Mouse (Mus musculus) ES-E14 (cell line): ENCODE data around the gene Lemd1. TPM values are rescaled to one million over a fixed set of nuclear protein-coding genes. Genes with fewer than 3 reads are reported as not detected.

Source experiments
- DNase-seq: peaks from one replicate; pipeline ENCODE4 v3.0.0-alpha.2; 2013; ENCODE audit warnings: low read depth, low spot score
- H3K27ac ChIP-seq: 2 replicates; pipeline ENCODE4 v1.5.1; 2012; ENCODE audit warnings: low read depth, mild to moderate bottlenecking, low read length, moderate library complexity, mixed read lengths; ENCODE audit not compliant: poor library complexity, insufficient read depth, severe bottlenecking
- H3K36me3 ChIP-seq: 2 replicates; pipeline ENCODE4 v1.6.1; 2012; ENCODE audit warnings: mild to moderate bottlenecking, low read length, moderate library complexity, mixed read lengths; ENCODE audit not compliant: control insufficient read depth, poor library complexity, insufficient read depth, severe bottlenecking
- H3K4me1 ChIP-seq, 2 experiments: fragments of 150-350 bp in 1 of 2; sonication (generic) in 1 of 2; 2 replicates each; pipeline ENCODE4 v1.6.1; 2012; ENCODE audit warnings: low read length in 2 of 2, mild to moderate bottlenecking in 1 of 2, mixed read lengths in 1 of 2; ENCODE audit not compliant: control insufficient read depth in 2 of 2, insufficient read depth in 2 of 2, poor library complexity in 1 of 2
- H3K4me3 ChIP-seq, 2 experiments: fragments of 150-350 bp in 1 of 2; sonication (generic) in 1 of 2; 2 replicates each; pipeline ENCODE4 v1.5.1; 2012; ENCODE audit warnings: low read length in 2 of 2, low read depth in 1 of 2, mild to moderate bottlenecking in 1 of 2, mixed read lengths in 1 of 2; ENCODE audit not compliant: insufficient read depth in 1 of 2, poor library complexity in 1 of 2, severe bottlenecking in 1 of 2
- H3K9ac ChIP-seq: 2 replicates; pipeline ENCODE4 v1.6.1; 2012; ENCODE audit warnings: low read depth, mild to moderate bottlenecking, low read length, mixed read lengths; ENCODE audit not compliant: poor library complexity, insufficient read depth, severe bottlenecking
- H3K9me3 ChIP-seq: fragments of 150-350 bp; sonication (generic); 2 replicates; pipeline ENCODE4 v1.6.1; 2012; ENCODE audit warnings: low read depth, mild to moderate bottlenecking, low read length; ENCODE audit not compliant: control insufficient read depth, insufficient read depth
- CHD2 ChIP-seq: IDR thresholded peaks from 2 replicates; pipeline ENCODE4 v1.6.1; 2014; ENCODE audit warnings: mild to moderate bottlenecking, low read depth, low read length, inconsistent platforms
- HCFC1 ChIP-seq: IDR thresholded peaks from 2 replicates; pipeline ENCODE4 v1.6.1; 2012; ENCODE audit warnings: low read length, inconsistent platforms, borderline replicate concordance; ENCODE audit not compliant: insufficient read depth
- MAFK ChIP-seq: IDR thresholded peaks from 2 replicates; pipeline ENCODE4 v1.6.1; 2014; ENCODE audit warnings: mild to moderate bottlenecking, low read depth, low read length, inconsistent platforms; ENCODE audit not compliant: insufficient read depth
- ZC3H11A ChIP-seq: IDR thresholded peaks from 2 replicates; pipeline ENCODE4 v1.6.1; 2012; ENCODE audit warnings: low read depth, mild to moderate bottlenecking, inconsistent platforms, low read length, borderline replicate concordance
- ZNF384 ChIP-seq: IDR thresholded peaks from 2 replicates; pipeline ENCODE4 v1.6.1; 2012; ENCODE audit warnings: low read depth, low read length, inconsistent platforms
- in situ Hi-C, 2 experiments: fragments of 600-800 bp; cut with MboI; formaldehyde crosslinking; loops; one replicate each; pipeline ENCODE4 v1.15.1; 2025; ENCODE audit warnings: low sequenced_read_pairs in 2 of 2, inconsistent platforms in 1 of 2; ENCODE audit not compliant: unreplicated experiment in 2 of 2
- total RNA-seq: library from RNA; depleted of rRNA; stranded (reverse); fragments of 300-350 nt; gene quantifications from 2 replicates; pipeline ENCODE4 v1.2.3, GENCODE M21; 2012

Lemd1 gene
- total RNA-seq, 1 experiment, result 3.9 TPM

DNA sequence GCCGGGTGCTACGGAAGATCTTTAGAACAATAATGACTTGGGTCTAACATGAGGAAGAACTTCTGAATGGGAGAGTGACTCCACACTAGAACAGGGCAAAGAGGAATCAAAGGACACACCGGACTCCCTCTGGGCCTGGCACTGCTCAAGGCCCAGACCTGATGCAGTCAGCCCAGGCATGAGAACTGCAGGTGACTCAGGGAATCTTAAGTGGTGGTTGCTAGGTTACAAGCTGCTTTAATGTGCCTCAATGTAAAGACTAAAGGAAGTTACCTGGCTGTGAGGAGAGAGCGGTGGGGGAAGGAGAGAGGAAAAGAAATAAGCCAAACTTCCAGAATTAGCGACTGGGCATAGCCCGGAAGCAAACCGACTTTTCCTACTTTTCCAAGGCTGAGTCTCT lies 104.3 kb downstream of the Lemd1 start:
- no peak for DNase-seq

DNA sequence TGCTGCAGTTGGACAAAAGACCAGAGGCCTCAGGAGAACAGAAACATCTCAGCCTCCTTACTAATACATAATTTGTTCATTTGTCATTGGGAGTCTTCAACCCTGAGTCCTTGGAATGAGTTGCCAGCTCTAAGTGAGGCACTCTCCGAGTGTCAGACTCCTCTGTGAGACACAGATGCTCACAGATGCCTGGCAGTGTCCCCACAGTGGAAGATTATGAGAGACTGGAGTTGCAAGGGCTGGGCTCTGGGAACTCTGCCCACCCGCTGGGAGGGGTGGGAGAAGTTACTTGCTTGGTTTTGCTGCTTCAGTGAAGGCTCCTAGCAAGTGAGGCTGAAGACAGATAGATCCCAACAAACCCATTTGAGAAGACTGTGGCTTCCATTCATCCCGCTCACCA lies 104.8 kb downstream of the Lemd1 start:
- Histone ChIP-seq H3K4me1 (peaks cover 3 to 20% of the 10 kb centered on the region in 2 experiments; a peak in 3 of 4 replicates), H3K36me3 (no peaks in the 10 kb centered on the region), H3K4me3 (no peak overlapping the region), H3K27ac (no peak overlapping the region), H3K9ac (no peak overlapping the region), H3K9me3 (no peaks in the 10 kb centered on the region)
- DNase-seq, result no peak
- TF ChIP-seq CHD2 (no peak), ZNF384 (no peak), ZC3H11A (no peak), MAFK (no peak), HCFC1 (no peak)
- in situ Hi-C loops, result no loop called here

More for the DNA sequence above, 104.3 kb downstream of the Lemd1 start:
- Histone ChIP-seq H3K9ac (no peak overlapping the region), H3K4me1 (peaks cover 3 to 21% of the 10 kb centered on the region in 2 experiments; a peak in 3 of 4 replicates), H3K9me3 (no peaks in the 10 kb centered on the region), H3K36me3 (no peaks in the 10 kb centered on the region), H3K4me3 (no peak overlapping the region), H3K27ac (no peak overlapping the region)
- in situ Hi-C loops, result no loop called here
- no peak for TF ChIP-seq ZC3H11A
- TF ChIP-seq MAFK, result no peak
- no peak for TF ChIP-seq ZNF384
- no peak for TF ChIP-seq CHD2
- no peak for TF ChIP-seq HCFC1

DNA sequence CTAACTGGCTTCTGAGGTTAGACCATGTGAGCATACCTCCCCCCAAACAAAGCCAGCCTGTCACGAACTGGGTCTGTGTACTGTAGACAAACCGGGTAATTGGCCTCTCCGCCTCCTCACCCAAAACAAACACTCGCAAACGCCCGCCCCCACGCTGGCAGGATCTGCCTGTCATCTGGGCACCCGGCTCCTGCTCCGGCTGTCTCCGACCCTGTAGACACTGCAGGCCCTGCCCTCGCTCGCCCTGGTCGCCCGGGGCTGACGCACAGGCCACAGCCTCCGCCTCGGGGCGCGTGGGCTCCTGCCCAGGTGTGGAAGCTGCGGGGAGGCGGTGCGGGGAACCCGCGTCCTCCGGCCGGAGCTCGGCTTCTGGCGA lies 107.2 kb downstream of the Lemd1 start, which contains the start of gene Klhdc8a:
TSS of gene Klhdc8a (plus strand) at position 202 of the 376 bp plus-strand sequence.
- peak within 1 kb of the TSS; percentile 42 for H3K9ac ChIP-seq
- H3K9me3 ChIP-seq, result no peaks in the 10 kb centered on the region
- TF ChIP-seq ZNF384, result no peak
- no peak within 1 kb of the TSS for H3K27ac ChIP-seq
- H3K4me1 ChIP-seq, result peaks cover 0 to 5% of the 10 kb centered on the region in 2 experiments; a peak in 1 of 4 replicates
- H3K36me3 ChIP-seq, result no peaks in the 10 kb centered on the region
- peak within 1 kb of the TSS; percentile 60 to 76 for H3K4me3 ChIP-seq
- DNase-seq, result no peak
- in situ Hi-C loops, result no loop called here

- in situ Hi-C loops, result no loop called here
- no peaks in the 10 kb centered on the region for H3K9me3 ChIP-seq
- no peak overlapping the region for H3K27ac ChIP-seq
- DNase-seq, result no peak
- H3K9ac ChIP-seq, result peak overlapping the region; percentile 42
- no peak for TF ChIP-seq ZNF384
- no peaks in the 10 kb centered on the region for H3K36me3 ChIP-seq
- peak overlapping the region; percentile 60 to 76 for H3K4me3 ChIP-seq
- peaks cover 0 to 5% of the 10 kb centered on the region in 2 experiments; a peak in 1 of 4 replicates for H3K4me1 ChIP-seq
These were observed 107.7 kb downstream of the Lemd1 start for GRCm38 (mm10) chr1:132298801-132299464.

DNA sequence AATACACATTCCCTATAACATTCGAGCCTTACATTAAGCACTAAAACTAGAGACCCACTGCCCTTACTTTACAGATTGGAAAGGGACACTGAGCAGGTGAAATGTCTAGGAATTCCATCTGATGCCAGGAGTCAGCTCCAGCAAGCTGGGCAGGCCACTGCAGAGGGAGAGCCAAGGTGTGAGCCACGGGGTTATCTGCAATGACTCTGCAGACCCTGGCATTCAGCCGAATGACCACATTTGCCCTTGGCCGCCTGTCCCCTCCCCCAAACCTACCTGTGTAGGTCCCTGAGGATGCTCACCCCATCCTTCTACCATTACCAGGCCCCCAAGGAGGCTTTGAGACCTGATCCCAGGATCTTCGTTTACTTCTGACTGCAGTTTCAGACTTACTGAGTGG lies 108.5 kb downstream of the Lemd1 start:
- in situ Hi-C loops, result no loop called here
- Histone ChIP-seq H3K27ac (no peak overlapping the region), H3K9me3 (no peaks in the 10 kb centered on the region), H3K9ac (no peak overlapping the region), H3K4me3 (no peak overlapping the region), H3K36me3 (no peaks in the 10 kb centered on the region), H3K4me1 (peaks cover 0 to 9% of the 10 kb centered on the region in 2 experiments; a peak in 1 of 4 replicates)
- no peak for DNase-seq
- TF ChIP-seq ZNF384 (no peak), CHD2 (no peak), MAFK (no peak), ZC3H11A (no peak), HCFC1 (no peak)
